In the genomic region with DNA sequence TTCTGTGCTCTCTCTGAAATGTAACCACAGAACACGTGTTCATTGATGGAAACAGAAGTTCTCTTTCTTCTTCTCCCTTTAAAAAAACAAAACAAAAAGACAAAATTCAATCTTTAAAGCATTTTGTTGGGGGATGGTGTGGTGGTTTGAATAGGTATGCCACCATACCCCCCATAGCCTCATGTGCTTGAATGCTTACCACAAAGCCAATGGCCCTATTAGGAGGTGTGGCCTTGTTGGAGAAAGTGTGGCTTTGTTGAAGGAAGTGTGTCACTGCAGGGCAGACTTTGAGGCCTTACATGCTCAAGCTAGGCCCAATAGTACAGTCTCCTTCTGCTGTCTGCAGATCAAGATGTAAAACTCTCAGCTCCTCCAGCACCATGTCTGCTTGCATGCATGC, we compare ENCODE assay signal across 15 mouse cellular contexts.
"Had no signal": no experiment of that assay in that cellular context is flagged by ENCODE, and none has a peak within 500 bp of the region (broad histone marks: within the 10 kb centered on the region; RNA-seq: fewer than 3 reads in every experiment).

No protein-coding gene starts in this region.

- H3K27me3 ChIP-seq: stomach, embryonic 15.5 days had no signal

- H3K4me3 ChIP-seq: limb, embryonic 10.5 days; liver, embryonic 15.5 days; midbrain, embryonic 10.5 days; neural tube, embryonic 13.5 days; stomach, embryonic 15.5 days had no signal

- H3K36me3 ChIP-seq: limb, embryonic 10.5 days; liver, embryonic 15.5 days; midbrain, embryonic 10.5 days; neural tube, embryonic 13.5 days; stomach, embryonic 15.5 days had no signal

- H3K27ac ChIP-seq: limb, embryonic 10.5 days; liver, embryonic 15.5 days; midbrain, embryonic 10.5 days; neural tube, embryonic 13.5 days; stomach, embryonic 15.5 days had no signal

- ATAC-seq: intestine, postnatal 0 days; lung, postnatal 0 days had no signal

- DNase-seq: kidney, adult 8-10 months; kidney, postnatal 25 days; layer of hippocampus, adult 9-11 months; layer of hippocampus, postnatal 36 days; lung, adult 2 months; lung, postnatal 36 days; midbrain, embryonic 14.5 days; retina, postnatal 1 day had no signal

- H3K4me1 ChIP-seq: liver, embryonic 15.5 days; stomach, embryonic 15.5 days had no signal
